Mouse (Mus musculus): ENCODE data around the gene Sirt3. TPM values are rescaled to one million over a fixed set of nuclear protein-coding genes. Genes with fewer than 3 reads are reported as not detected.

Gene Sirt3
- polyA plus RNA-seq, 1 experiment from 2014 or later: 21.6 TPM

- no peak within 1 kb of the TSS for H3K4me2 ChIP-seq
- no peaks in the 10 kb centered on the region for H3K27me3 ChIP-seq (ENCODE audit: control insufficient read depth, insufficient read depth, low read length)
- no peaks in the 10 kb centered on the region for H3K36me3 ChIP-seq (ENCODE audit: control insufficient read depth, insufficient read depth, low read length)
- no peak for DNase-seq (ENCODE audit: low spot score, missing footprints)
- H3K9ac ChIP-seq (ENCODE audit: low read length): no peak within 1 kb of the TSS
- 43% methylated on average over 20 of the region's 20 CpGs for WGBS
- H3K27ac ChIP-seq (ENCODE audit: low read depth, low read length): no peak within 1 kb of the TSS
- H3K4me3 ChIP-seq (ENCODE audit: low read depth, low read length): no peak within 1 kb of the TSS
- ATAC-seq (ENCODE audit: low FRiP score): no peak
- H3K9me3 ChIP-seq (ENCODE audit: control insufficient read depth, low read length): no peaks in the 10 kb centered on the region
- no peaks in the 10 kb centered on the region for H3K4me1 ChIP-seq (ENCODE audit: control insufficient read depth, insufficient read depth, low read length)
Observed at GRCm38 (mm10) chr7:140834968-140835757, 46.9 kb downstream of the Sirt3 start, which contains the start of gene Urah. TSS of gene Urah (plus strand) at chr7:140835018.

GRCm38 (mm10) chr7:140833341-140833740, 48.8 kb downstream of the Sirt3 start:
- peak; percentile 47 for DNase-seq (ENCODE audit: low spot score, missing footprints)
- Histone ChIP-seq H3K27ac (ENCODE audit: low read depth, low read length) (no peak overlapping the region), H3K36me3 (ENCODE audit: control insufficient read depth, insufficient read depth, low read length) (no peaks in the 10 kb centered on the region), H3K9me3 (ENCODE audit: control insufficient read depth, low read length) (no peaks in the 10 kb centered on the region), H3K27me3 (ENCODE audit: control insufficient read depth, insufficient read depth, low read length) (no peaks in the 10 kb centered on the region), H3K4me1 (ENCODE audit: control insufficient read depth, insufficient read depth, low read length) (no peaks in the 10 kb centered on the region), H3K4me3 (ENCODE audit: low read depth, low read length) (no peak overlapping the region), H3K9ac (ENCODE audit: low read length) (no peak overlapping the region), H3K4me2 (no peak overlapping the region)
- ATAC-seq (ENCODE audit: low FRiP score): no peak
- WGBS: 74% methylated on average over 4 of the region's 4 CpGs

- Histone ChIP-seq H3K36me3 (ENCODE audit: control insufficient read depth, insufficient read depth, low read length) (no peaks in the 10 kb centered on the region), H3K9ac (ENCODE audit: low read length) (no peak overlapping the region), H3K4me1 (ENCODE audit: control insufficient read depth, insufficient read depth, low read length) (no peaks in the 10 kb centered on the region), H3K9me3 (ENCODE audit: control insufficient read depth, low read length) (no peaks in the 10 kb centered on the region), H3K27me3 (ENCODE audit: control insufficient read depth, insufficient read depth, low read length) (no peaks in the 10 kb centered on the region), H3K4me2 (no peak overlapping the region), H3K27ac (ENCODE audit: low read depth, low read length) (no peak overlapping the region), H3K4me3 (ENCODE audit: low read depth, low read length) (no peak overlapping the region)
- 74% methylated on average over 6 of the region's 6 CpGs for WGBS
- ATAC-seq (ENCODE audit: low FRiP score) (no peak), DNase-seq (ENCODE audit: low spot score, missing footprints) (peak; percentile 8)
Observed at GRCm38 (mm10) chr7:140831447-140831846, 50.7 kb downstream of the Sirt3 start.

GRCm38 (mm10) chr7:140828171-140828881, 53.8 kb downstream of the Sirt3 start:
- no peak overlapping the region for H3K4me3 ChIP-seq (ENCODE audit: low read depth, low read length)
- H3K27me3 ChIP-seq (ENCODE audit: control insufficient read depth, insufficient read depth, low read length): no peaks in the 10 kb centered on the region
- no peak overlapping the region for H3K9ac ChIP-seq (ENCODE audit: low read length)
- H3K36me3 ChIP-seq (ENCODE audit: control insufficient read depth, insufficient read depth, low read length): no peaks in the 10 kb centered on the region
- DNase-seq (ENCODE audit: low spot score, missing footprints) (peak; percentile 80), ATAC-seq (ENCODE audit: low FRiP score) (no peak)
- 40% methylated on average over 8 of the region's 8 CpGs for WGBS
- H3K9me3 ChIP-seq (ENCODE audit: control insufficient read depth, low read length): no peaks in the 10 kb centered on the region
- H3K4me1 ChIP-seq (ENCODE audit: control insufficient read depth, insufficient read depth, low read length): no peaks in the 10 kb centered on the region
- H3K4me2 ChIP-seq: no peak overlapping the region
- no peak overlapping the region for H3K27ac ChIP-seq (ENCODE audit: low read depth, low read length)

GRCm38 (mm10) chr7:140822731-140823130, 59.4 kb downstream of the Sirt3 start:
- ATAC-seq (ENCODE audit: low FRiP score): no peak
- no peaks in the 10 kb centered on the region for H3K27me3 ChIP-seq (ENCODE audit: control insufficient read depth, insufficient read depth, low read length)
- H3K4me3 ChIP-seq (ENCODE audit: low read depth, low read length): no peak overlapping the region
- H3K9ac ChIP-seq (ENCODE audit: low read length): no peak overlapping the region
- peak; percentile 77 for DNase-seq (ENCODE audit: low spot score, missing footprints)
- H3K9me3 ChIP-seq (ENCODE audit: control insufficient read depth, low read length): no peaks in the 10 kb centered on the region
- no peak overlapping the region for H3K27ac ChIP-seq (ENCODE audit: low read depth, low read length)
- no peaks in the 10 kb centered on the region for H3K4me1 ChIP-seq (ENCODE audit: control insufficient read depth, insufficient read depth, low read length)
- WGBS: 93% methylated on average over 4 of the region's 4 CpGs
- H3K36me3 ChIP-seq (ENCODE audit: control insufficient read depth, insufficient read depth, low read length): no peaks in the 10 kb centered on the region
- no peak overlapping the region for H3K4me2 ChIP-seq

GRCm38 (mm10) chr7:140821653-140822329, 60.3 kb downstream of the Sirt3 start, which contains the start of gene Zfp941:
TSS of gene Zfp941 (minus strand) at chr7:140822178.
- WGBS: 2% methylated on average over 21 of the region's 21 CpGs
- Histone ChIP-seq H3K27ac (ENCODE audit: low read depth, low read length) (no peak within 1 kb of the TSS), H3K9me3 (ENCODE audit: control insufficient read depth, low read length) (no peaks in the 10 kb centered on the region), H3K9ac (ENCODE audit: low read length) (peak within 1 kb of the TSS; percentile 71), H3K27me3 (ENCODE audit: control insufficient read depth, insufficient read depth, low read length) (no peaks in the 10 kb centered on the region), H3K4me2 (peak within 1 kb of the TSS; percentile 59), H3K36me3 (ENCODE audit: control insufficient read depth, insufficient read depth, low read length) (no peaks in the 10 kb centered on the region), H3K4me3 (ENCODE audit: low read depth, low read length) (peak within 1 kb of the TSS; percentile 49), H3K4me1 (ENCODE audit: control insufficient read depth, insufficient read depth, low read length) (no peaks in the 10 kb centered on the region)
- peak; percentile 96 for DNase-seq (ENCODE audit: low spot score, missing footprints)
- peak; percentile 89 for ATAC-seq (ENCODE audit: low FRiP score)

- peak; percentile 41; the same call in 1 of the 2 replicates for ATAC-seq (ENCODE audit: low FRiP score)
- H3K36me3 ChIP-seq (ENCODE audit: control insufficient read depth, insufficient read depth, low read length): no peaks in the 10 kb centered on the region
- 48% methylated on average over 5 of the region's 5 CpGs for WGBS
- H3K27me3 ChIP-seq (ENCODE audit: control insufficient read depth, insufficient read depth, low read length): no peaks in the 10 kb centered on the region
- H3K4me1 ChIP-seq (ENCODE audit: control insufficient read depth, insufficient read depth, low read length): no peaks in the 10 kb centered on the region
- H3K27ac ChIP-seq (ENCODE audit: low read depth, low read length): no peak overlapping the region
- peak overlapping the region; percentile 49 for H3K4me3 ChIP-seq (ENCODE audit: low read depth, low read length)
- H3K9me3 ChIP-seq (ENCODE audit: control insufficient read depth, low read length): no peaks in the 10 kb centered on the region
- H3K4me2 ChIP-seq: peak overlapping the region; percentile 59
- DNase-seq (ENCODE audit: low spot score, missing footprints): no peak
- peak overlapping the region; percentile 71 for H3K9ac ChIP-seq (ENCODE audit: low read length)
Observed at GRCm38 (mm10) chr7:140821305-140821652, 60.8 kb downstream of the Sirt3 start.

- H3K9ac ChIP-seq (ENCODE audit: low read length): no peak overlapping the region
- H3K27ac ChIP-seq (ENCODE audit: low read depth, low read length): no peak overlapping the region
- H3K27me3 ChIP-seq (ENCODE audit: control insufficient read depth, insufficient read depth, low read length): no peaks in the 10 kb centered on the region
- WGBS: 68% methylated on average over 4 of the region's 4 CpGs
- no peaks in the 10 kb centered on the region for H3K9me3 ChIP-seq (ENCODE audit: control insufficient read depth, low read length)
- no peak overlapping the region for H3K4me2 ChIP-seq
- H3K4me1 ChIP-seq (ENCODE audit: control insufficient read depth, insufficient read depth, low read length): no peaks in the 10 kb centered on the region
- no peak for DNase-seq (ENCODE audit: low spot score, missing footprints)
- H3K4me3 ChIP-seq (ENCODE audit: low read depth, low read length): no peak overlapping the region
- ATAC-seq (ENCODE audit: low FRiP score): no peak
- H3K36me3 ChIP-seq (ENCODE audit: control insufficient read depth, insufficient read depth, low read length): no peaks in the 10 kb centered on the region
Observed at GRCm38 (mm10) chr7:140820173-140820572, 61.9 kb downstream of the Sirt3 start.
